Mouse (Mus musculus) neural tube, embryonic 15.5 days (tissue): ENCODE data around the gene Ebp. TPM values are rescaled to one million over a fixed set of nuclear protein-coding genes. Genes with fewer than 3 reads are reported as not detected.

Experiments
- ATAC-seq: fragments of 200-750 bp; cut with Nextera tagmentation; 2 replicates; pipeline ENCODE4 v1.8.0; 2017; ENCODE audit warnings: mild to moderate bottlenecking, moderate TSS enrichment, moderate library complexity; ENCODE audit not compliant: low FRiP score
- H3K27ac ChIP-seq: fragments of 300-500 bp; sonication (generic); replicated peaks from 2 replicates; pipeline ENCODE4 v1.5.1; 2015; ENCODE audit warnings: mild to moderate bottlenecking, inconsistent platforms
- H3K27me3 ChIP-seq: fragments of 300-500 bp; sonication (generic); replicated peaks from 2 replicates; pipeline ENCODE4 v1.6.1; 2015; ENCODE audit warnings: inconsistent platforms
- H3K36me3 ChIP-seq: fragments of 300-500 bp; sonication (generic); 2 replicates; pipeline ENCODE4 v1.6.1; 2015; ENCODE audit warnings: inconsistent platforms
- H3K4me1 ChIP-seq: fragments of 300-500 bp; sonication (generic); 2 replicates; pipeline ENCODE4 v1.6.1; 2015; ENCODE audit warnings: inconsistent platforms
- H3K4me2 ChIP-seq: fragments of 300-500 bp; sonication (generic); 2 replicates; pipeline ENCODE4 v1.6.1; 2015; ENCODE audit warnings: inconsistent platforms, mild to moderate bottlenecking, moderate library complexity
- H3K4me3 ChIP-seq: fragments of 300-500 bp; sonication (generic); replicated peaks from 2 replicates; pipeline ENCODE4 v1.5.1; 2015; ENCODE audit warnings: mild to moderate bottlenecking, inconsistent platforms
- H3K9ac ChIP-seq: fragments of 300-500 bp; sonication (generic); replicated peaks from 2 replicates; pipeline ENCODE4 v1.6.1; 2015; ENCODE audit warnings: mild to moderate bottlenecking, inconsistent platforms
- H3K9me3 ChIP-seq: fragments of 300-500 bp; sonication (generic); replicated peaks from 2 replicates; pipeline ENCODE4 v1.6.1; 2016; ENCODE audit warnings: inconsistent platforms
- WGBS: fragments of 180-500 bp; shearing (Covaris S2); methylation state at CpG from one replicate; pipeline ENCODE4 v1.1.7; 2015; ENCODE audit warnings: mixed read lengths; 5-methylcytosine and 5-hydroxymethylcytosine counted together
- polyA plus RNA-seq: library from polyadenylated mRNA; unstranded; fragments of >200 nt; fragmentation: Nextera tagmentation; extraction: Ambion mirVana; gene quantifications from 2 replicates; pipeline ENCODE4 v1.2.1, GENCODE M21; 2015

Ebp gene
- polyA plus RNA-seq, 1 experiment from 2014 or later = 32.1 TPM

DNA sequence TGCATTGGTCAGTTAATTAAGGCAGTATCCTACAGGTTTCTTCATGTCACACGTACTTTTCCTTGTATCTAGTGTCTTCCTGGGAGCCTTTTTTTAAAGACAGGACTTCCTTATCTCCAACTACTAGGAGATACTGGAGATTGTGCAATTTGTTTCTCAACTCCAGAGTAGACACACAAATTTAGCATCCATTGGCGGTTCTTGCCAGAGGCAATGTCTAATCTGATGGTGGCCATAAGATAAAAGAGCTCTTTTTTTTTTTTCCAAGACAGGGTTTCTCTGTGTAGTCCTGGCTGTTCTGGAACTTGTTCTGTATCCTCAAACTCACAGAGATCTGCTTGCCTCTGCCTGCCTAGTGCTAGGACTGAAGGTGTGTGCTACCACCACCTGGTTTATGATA lies 16.4 kb upstream of the Ebp start:
- Histone ChIP-seq H3K9me3 (no peaks in the 10 kb centered on the region), H3K27me3 (no peaks in the 10 kb centered on the region), H3K27ac (no peak overlapping the region), H3K4me2 (no peak overlapping the region), H3K9ac (no peak overlapping the region), H3K36me3 (no peaks in the 10 kb centered on the region), H3K4me1 (peaks cover 7% of the 10 kb centered on the region), H3K4me3 (no peak overlapping the region)
- no peak for ATAC-seq
- 86% methylated on average over 2 of the region's 2 CpGs for WGBS

DNA sequence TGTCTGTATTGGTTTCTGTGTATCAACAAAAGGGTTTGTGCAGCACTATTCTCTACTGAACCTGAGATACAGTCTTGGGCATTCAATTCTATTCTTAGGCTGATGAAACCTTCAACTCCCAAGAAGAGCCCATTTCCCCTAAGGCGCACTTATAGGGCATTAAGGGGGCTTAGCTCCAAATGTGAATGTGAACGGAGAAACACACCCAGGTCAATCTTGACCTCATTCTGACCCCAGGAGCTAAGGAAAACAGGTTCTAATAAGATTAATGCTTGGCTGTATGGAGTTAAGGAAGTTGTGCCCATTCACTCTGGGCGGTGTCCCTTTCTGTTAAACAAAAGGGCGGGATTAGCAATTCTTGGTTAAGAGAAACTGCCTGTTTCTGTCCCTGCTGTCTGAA lies 13.9 kb upstream of the Ebp start:
- H3K36me3 ChIP-seq = no peaks in the 10 kb centered on the region
- WGBS = 33% methylated on average over 4 of the region's 4 CpGs
- H3K4me1 ChIP-seq = peaks cover 7% of the 10 kb centered on the region
- no peak for ATAC-seq
- H3K27ac ChIP-seq = no peak overlapping the region
- H3K27me3 ChIP-seq = no peaks in the 10 kb centered on the region
- H3K9me3 ChIP-seq = no peaks in the 10 kb centered on the region
- H3K4me3 ChIP-seq = no peak overlapping the region
- H3K9ac ChIP-seq = no peak overlapping the region
- H3K4me2 ChIP-seq = peak overlapping the region; percentile 61

DNA sequence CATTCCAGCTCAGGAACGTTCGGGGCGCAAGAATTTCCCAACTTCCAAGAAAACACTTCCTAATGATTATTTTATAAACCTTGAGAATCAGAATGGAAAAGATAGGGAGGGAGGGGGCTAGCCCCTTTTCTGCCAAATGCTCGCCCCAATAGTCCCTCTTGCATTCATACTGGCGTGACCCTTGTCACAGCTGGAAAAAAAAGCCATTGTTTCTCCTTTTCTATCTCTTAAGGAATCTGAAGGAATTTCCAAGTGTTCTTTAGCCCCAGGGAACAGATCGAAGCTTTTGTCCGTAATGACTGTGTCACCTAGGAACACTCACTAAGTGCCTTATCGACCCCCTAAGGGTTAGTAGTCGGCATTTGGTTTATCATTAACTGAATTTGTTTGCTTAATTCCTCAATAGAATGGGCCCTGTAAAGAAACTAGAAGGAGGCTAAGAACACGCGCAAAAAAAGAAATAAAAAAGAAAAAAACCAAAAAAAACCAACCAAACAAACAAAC lies 13.4 kb upstream of the Ebp start:
- peak overlapping the region; percentile 57 for H3K4me3 ChIP-seq
- peak overlapping the region; percentile 61 for H3K4me2 ChIP-seq
- 18% methylated on average over 11 of the region's 11 CpGs for WGBS
- H3K9me3 ChIP-seq = no peaks in the 10 kb centered on the region
- H3K9ac ChIP-seq = peak overlapping the region; percentile 38
- peak; percentile 8; the same call in 1 of the 2 replicates for ATAC-seq
- H3K4me1 ChIP-seq = peaks cover 7% of the 10 kb centered on the region
- H3K36me3 ChIP-seq = no peaks in the 10 kb centered on the region
- no peak overlapping the region for H3K27ac ChIP-seq
- no peaks in the 10 kb centered on the region for H3K27me3 ChIP-seq

DNA sequence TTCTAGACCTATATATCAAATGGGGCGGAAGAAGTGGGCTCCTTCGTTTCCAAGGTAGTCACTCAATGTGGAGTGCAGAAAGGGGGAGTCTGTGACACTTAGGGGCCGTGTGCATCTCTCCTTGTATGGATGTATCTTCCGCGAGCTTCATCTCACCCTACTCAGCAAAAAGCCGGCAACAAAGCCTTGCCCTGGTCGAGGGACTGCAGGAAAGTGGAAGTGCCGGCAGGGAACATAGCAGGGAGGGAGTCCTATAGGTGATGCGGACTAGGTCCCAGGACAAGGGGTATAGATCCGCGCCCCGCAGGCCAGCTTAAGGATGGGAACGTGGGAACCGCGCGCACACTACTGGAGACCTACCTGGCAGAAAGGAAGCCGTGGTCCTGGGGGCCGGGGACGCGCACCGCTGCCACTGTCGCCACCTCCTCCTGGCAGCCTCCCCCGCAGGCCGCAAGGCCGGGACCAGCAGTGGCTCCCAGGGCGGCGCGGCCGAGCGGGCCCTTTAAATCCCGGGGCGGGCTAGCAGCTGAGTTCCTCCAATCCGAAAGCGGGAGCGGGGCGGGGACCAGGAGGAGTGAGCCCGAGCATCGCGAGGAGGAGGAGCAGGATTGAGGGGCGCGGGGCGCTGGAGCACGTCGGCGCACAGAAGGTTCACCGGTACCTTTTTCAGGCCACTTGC lies 12.8 kb upstream of the Ebp start, which contains the start of gene Porcn:
Gene Porcn (minus strand): TSS at position 511 of the 679 bp plus-strand sequence.
- 11% methylated on average over 46 of the region's 46 CpGs for WGBS
- no peaks in the 10 kb centered on the region for H3K9me3 ChIP-seq
- H3K4me3 ChIP-seq = peak within 1 kb of the TSS; percentile 57
- ATAC-seq = peak; percentile 96
- H3K27ac ChIP-seq = peak within 1 kb of the TSS; percentile 79
- no peaks in the 10 kb centered on the region for H3K27me3 ChIP-seq
- peaks cover 7% of the 10 kb centered on the region for H3K4me1 ChIP-seq
- peak within 1 kb of the TSS; percentile 55 for H3K9ac ChIP-seq
- peak within 1 kb of the TSS; percentile 61 for H3K4me2 ChIP-seq
- no peaks in the 10 kb centered on the region for H3K36me3 ChIP-seq

DNA sequence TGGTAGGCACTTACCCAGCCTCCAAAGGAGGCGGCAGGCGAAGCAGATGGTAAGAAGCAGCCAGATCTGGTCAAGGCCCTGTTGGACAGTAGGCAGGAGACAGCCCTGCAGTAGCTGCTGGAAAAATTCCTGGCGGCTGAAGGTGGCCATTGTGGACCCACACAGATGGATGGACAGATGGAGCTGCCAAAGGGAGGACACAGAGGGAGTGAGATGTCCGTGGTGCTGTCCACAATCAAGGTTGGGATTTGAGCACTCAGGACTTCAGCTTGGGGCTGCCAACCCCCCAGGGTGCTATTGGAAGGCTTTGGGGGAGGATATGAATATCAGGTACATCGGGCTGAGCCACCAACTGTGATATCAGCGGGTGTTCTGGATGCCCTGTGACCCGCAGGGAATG lies 12.2 kb upstream of the Ebp start:
- Histone ChIP-seq H3K4me2 (peak overlapping the region; percentile 61), H3K9ac (peak overlapping the region; percentile 55), H3K36me3 (no peaks in the 10 kb centered on the region), H3K4me1 (peaks cover 7% of the 10 kb centered on the region), H3K27ac (peak overlapping the region; percentile 79; the same call in 1 of the 2 replicates), H3K27me3 (no peaks in the 10 kb centered on the region), H3K9me3 (no peaks in the 10 kb centered on the region), H3K4me3 (peak overlapping the region; percentile 57)
- ATAC-seq = peak; percentile 25
- 43% methylated on average over 7 of the region's 7 CpGs for WGBS

DNA sequence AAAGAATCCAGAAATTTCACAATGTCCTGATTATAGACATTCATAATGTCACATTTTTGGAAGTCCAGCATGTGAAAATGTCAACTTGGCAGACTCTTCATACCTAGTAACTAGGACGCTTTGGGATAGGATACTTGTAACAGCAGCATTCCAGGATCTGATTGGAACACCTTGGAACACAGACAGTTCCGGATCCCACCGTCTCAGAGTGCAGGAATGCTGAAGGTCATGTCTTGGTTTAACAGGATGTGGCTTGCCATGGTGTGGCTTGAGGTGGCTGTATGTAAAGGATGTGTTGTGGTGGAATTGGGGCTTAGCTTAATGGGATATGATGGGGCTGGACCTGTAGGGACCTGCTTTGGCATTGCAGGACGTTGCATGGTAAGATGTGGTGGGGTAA lies 11.8 kb upstream of the Ebp start:
- Histone ChIP-seq H3K4me2 (peak overlapping the region; percentile 61), H3K9ac (no peak overlapping the region), H3K4me1 (peaks cover 7% of the 10 kb centered on the region), H3K36me3 (no peaks in the 10 kb centered on the region; the same call in 1 of the 2 replicates), H3K9me3 (no peaks in the 10 kb centered on the region), H3K27ac (no peak overlapping the region), H3K27me3 (no peaks in the 10 kb centered on the region), H3K4me3 (peak overlapping the region; percentile 57; the same call in 1 of the 2 replicates)
- whole genome bisulfite sequencing = 76% methylated on average over 4 of the region's 4 CpGs
- no peak for ATAC-seq

DNA sequence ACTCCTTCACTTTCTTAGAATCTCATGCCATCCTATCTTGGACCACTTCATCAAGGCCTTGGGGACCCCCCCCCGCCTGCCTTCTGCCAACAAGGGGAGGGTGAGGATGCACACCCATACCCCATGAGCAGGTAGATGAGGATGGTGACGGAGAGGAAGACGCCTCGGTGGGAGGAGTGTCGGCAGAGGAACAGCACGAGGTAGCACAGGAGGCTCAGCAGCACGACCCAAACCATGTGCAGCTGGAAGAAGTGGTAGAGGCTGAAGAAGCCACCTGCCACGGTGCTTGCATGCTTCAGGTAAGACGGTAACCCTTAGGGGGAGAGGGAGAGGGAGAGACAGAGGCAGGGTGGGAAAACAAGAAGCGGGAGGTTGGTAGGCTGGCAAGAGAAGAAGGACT lies 10.8 kb upstream of the Ebp start:
- peaks cover 7% of the 10 kb centered on the region for H3K4me1 ChIP-seq
- no peak overlapping the region for H3K4me3 ChIP-seq
- peaks cover under 1% of the 10 kb centered on the region; the same call in 1 of the 2 replicates for H3K36me3 ChIP-seq
- ATAC-seq = no peak
- no peak overlapping the region for H3K4me2 ChIP-seq
- no peaks in the 10 kb centered on the region for H3K27me3 ChIP-seq
- WGBS = 93% methylated on average over 10 of the region's 10 CpGs
- H3K9me3 ChIP-seq = no peaks in the 10 kb centered on the region
- H3K9ac ChIP-seq = no peak overlapping the region
- no peak overlapping the region for H3K27ac ChIP-seq

DNA sequence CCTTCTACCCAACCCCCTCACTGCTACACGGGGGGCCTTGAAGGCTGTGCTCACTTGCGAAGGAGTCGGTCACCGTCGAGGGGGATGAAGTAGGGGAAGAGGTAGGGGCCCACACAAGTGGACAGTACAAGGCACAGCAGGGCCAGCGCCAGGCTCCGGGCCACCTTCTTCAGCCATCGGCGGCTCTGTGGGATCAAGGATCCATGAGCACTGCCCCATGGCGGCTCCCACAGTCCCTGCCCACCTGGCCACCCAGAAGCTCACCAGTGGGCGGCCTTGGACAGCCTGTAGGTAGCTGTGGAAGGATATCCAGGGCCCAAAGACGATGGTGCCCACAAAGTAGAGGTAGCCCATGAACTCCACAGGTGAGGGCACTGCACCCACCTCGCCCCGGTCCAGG lies 9.8 kb upstream of the Ebp start:
- no peak overlapping the region for H3K27ac ChIP-seq
- H3K36me3 ChIP-seq = peaks cover 3% of the 10 kb centered on the region; the same call in 1 of the 2 replicates
- H3K4me3 ChIP-seq = no peak overlapping the region
- H3K9ac ChIP-seq = no peak overlapping the region
- no peak for ATAC-seq
- 91% methylated on average over 14 of the region's 14 CpGs for WGBS
- no peaks in the 10 kb centered on the region for H3K27me3 ChIP-seq
- H3K9me3 ChIP-seq = no peaks in the 10 kb centered on the region
- H3K4me2 ChIP-seq = no peak overlapping the region
- H3K4me1 ChIP-seq = peaks cover 7% of the 10 kb centered on the region

DNA sequence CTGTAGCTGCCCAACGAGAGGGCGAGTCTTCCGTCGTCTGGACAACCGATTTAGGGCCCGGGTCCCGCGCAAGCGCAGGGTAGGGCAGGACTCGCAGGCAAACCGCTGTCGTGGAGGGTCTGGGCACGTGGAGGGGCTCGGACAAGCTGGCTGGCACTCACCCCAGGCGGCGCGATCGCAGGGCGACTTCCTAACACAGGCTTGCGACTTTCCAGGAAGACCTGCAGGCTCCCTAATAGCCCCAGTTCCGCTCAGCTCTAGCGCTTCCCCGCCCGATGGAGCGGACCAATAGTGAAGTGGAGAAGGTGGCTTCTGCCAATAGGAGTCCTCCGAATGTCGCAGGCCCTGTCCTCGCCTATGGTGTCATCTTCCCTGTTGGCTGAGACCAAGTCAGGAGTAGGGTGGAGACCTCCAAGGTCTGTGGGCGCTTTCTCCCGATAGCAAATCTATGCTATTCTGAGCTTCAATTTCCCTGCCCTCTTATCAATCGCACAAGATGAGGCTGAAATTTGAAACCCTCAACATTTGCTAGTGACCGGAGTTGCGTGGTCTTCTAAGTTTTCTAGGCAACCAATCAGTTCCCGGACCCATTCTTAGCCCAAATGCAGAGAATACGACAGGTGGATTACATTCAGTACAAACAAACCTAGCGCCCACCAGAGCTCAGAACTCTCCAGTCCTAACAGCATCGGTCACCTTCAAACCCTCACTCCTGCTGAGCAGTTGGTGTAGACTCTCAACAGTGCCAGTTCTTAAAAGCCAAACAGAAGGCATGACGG lies 483 bp downstream of the Ebp start:
- H3K27me3 ChIP-seq = no peaks in the 10 kb centered on the region
- peak overlapping the region; percentile 37 for H3K9ac ChIP-seq
- H3K4me3 ChIP-seq = peak overlapping the region; percentile 48
- H3K27ac ChIP-seq = peak overlapping the region; percentile 80
- no peaks in the 10 kb centered on the region for H3K36me3 ChIP-seq
- H3K4me1 ChIP-seq = peaks cover 5% of the 10 kb centered on the region; the same call in 1 of the 2 replicates
- peak; percentile 96 for ATAC-seq
- WGBS = 21% methylated on average over 38 of the region's 38 CpGs
- H3K4me2 ChIP-seq = peak overlapping the region; percentile 63
- H3K9me3 ChIP-seq = no peaks in the 10 kb centered on the region

DNA sequence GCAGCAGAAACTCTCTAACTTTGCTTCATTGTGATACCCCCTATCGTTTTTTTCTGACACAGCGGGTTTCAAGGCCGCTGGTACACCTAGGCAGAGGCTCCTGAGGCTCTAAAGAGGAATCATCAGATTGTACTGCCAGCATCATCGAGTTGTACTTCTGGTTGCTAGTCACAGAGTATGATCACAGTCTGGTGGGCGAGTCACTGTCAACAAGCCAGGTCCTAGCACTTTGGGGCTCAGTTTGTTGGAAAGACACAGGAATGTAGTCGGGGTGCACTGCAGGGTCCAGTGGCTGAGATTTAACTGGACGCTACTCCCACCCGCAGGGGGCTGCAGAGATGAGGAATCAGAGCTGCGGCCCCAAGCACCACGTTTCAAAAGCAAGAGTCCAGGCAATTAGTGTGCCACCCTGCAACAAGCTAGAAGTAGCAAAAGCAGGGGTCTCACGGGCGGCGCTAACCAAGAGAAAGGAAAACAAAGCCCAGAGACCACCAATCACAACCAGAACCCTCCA lies 1.1 kb downstream of the Ebp start:
- Histone ChIP-seq H3K36me3 (0 out of 2 replicates have a peak, but pooled peaks cover 3% of the 10 kb centered on the region), H3K4me3 (peak overlapping the region; percentile 48), H3K4me2 (peak overlapping the region; percentile 63), H3K27ac (peak overlapping the region; percentile 80), H3K9me3 (no peaks in the 10 kb centered on the region), H3K27me3 (no peaks in the 10 kb centered on the region), H3K9ac (peak overlapping the region; percentile 37), H3K4me1 (peaks cover 5% of the 10 kb centered on the region; the same call in 1 of the 2 replicates)
- ATAC-seq = no peak; the same call in 1 of the 2 replicates
- WGBS = 24% methylated on average over 12 of the region's 13 CpGs

DNA sequence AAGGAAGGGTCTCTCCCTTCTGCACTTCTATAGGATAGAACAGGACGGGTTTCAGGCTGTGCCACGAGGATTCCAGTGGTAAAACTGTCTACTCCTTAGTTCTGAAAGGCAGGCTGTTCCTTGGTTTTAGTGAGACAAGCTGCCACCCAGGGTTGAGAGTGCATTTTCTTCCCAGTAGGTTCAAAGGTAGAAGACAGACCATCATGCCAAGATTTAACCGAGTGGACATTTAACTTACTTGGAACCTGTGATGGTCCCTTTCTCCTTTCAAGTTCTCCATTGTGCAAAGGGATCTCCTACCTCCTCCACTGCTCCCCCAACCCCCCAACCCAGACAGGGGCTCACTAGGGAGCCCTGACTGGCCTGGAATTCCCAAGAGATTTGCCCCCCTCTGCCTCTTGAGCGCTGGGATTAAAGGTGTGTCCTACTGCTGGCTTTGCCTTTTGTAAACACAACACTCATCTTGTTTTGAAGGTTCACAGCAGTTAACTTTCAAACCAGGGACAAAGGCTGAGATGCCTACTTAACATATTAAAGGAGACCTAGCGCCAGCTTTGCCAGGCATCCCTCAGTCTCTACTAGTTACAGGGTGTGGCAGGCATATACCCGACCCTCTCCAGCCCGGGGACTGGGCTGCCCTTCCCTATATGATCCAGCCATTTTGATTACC lies 10.3 kb downstream of the Ebp start:
- Histone ChIP-seq H3K27ac (no peak overlapping the region), H3K27me3 (no peaks in the 10 kb centered on the region), H3K4me3 (no peak overlapping the region), H3K9ac (no peak overlapping the region), H3K36me3 (peaks cover 6% of the 10 kb centered on the region; the same call in 1 of the 2 replicates), H3K9me3 (no peaks in the 10 kb centered on the region), H3K4me2 (no peak overlapping the region), H3K4me1 (no peaks in the 10 kb centered on the region)
- 25% methylated on average over 7 of the region's 7 CpGs for WGBS
- ATAC-seq = no peak
